Mouse (Mus musculus) liver, adult 2 months (tissue): Measurements from ENCODE around the gene C1s1. TPM values are rescaled to one million over a fixed set of nuclear protein-coding genes. Genes with fewer than 3 reads are reported as not detected.
"Not testable (repeated sequence)": the region's sequence is repeated elsewhere in the genome, so short reads cannot be mapped to it uniquely, and the experiment has no call there.

ENCODE experiments used
- DNase-seq: peaks from one replicate; pipeline ENCODE4 v3.0.0-alpha.2; 2011; ENCODE audit warnings: low read depth, low spot score; ENCODE audit errors: extremely low read depth
- H3K27ac ChIP-seq: fragments of 200-500 bp; replicated peaks from 2 replicates; pipeline ENCODE4 v1.5.1; 2012; ENCODE audit warnings: low read depth, mild to moderate bottlenecking, control low read depth, inconsistent platforms, low read length; ENCODE audit not compliant: insufficient read depth
- H3K27me3 ChIP-seq: fragments of 200-500 bp; 2 replicates; pipeline ENCODE4 v1.6.1; 2012; ENCODE audit warnings: mild to moderate bottlenecking, moderate library complexity, low read length, inconsistent platforms; ENCODE audit not compliant: control insufficient read depth, insufficient read depth
- H3K36me3 ChIP-seq: fragments of 200-500 bp; 2 replicates; pipeline ENCODE4 v1.6.1; 2012; ENCODE audit warnings: low read length, inconsistent platforms; ENCODE audit not compliant: control insufficient read depth, insufficient read depth
- H3K4me1 ChIP-seq: fragments of 200-500 bp; 2 replicates; pipeline ENCODE4 v1.6.1; 2011; ENCODE audit warnings: low read length; ENCODE audit not compliant: control insufficient read depth, insufficient read depth
- H3K4me3 ChIP-seq: fragments of 200-500 bp; 2 replicates; pipeline ENCODE4 v1.5.1; 2011; ENCODE audit warnings: low read depth, mild to moderate bottlenecking, control low read depth, low read length, moderate library complexity; ENCODE audit not compliant: insufficient read depth
- H3K79me2 ChIP-seq: fragments of 200-500 bp; 2 replicates; pipeline ENCODE4 v1.6.1; 2012; ENCODE audit warnings: inconsistent platforms, mild to moderate bottlenecking, low read length, moderate library complexity; ENCODE audit not compliant: control insufficient read depth, insufficient read depth
- H3K9ac ChIP-seq: fragments of 200-500 bp; 2 replicates; pipeline ENCODE4 v1.6.1; 2012; ENCODE audit warnings: low read depth, mild to moderate bottlenecking, control low read depth, inconsistent platforms, low read length
- CTCF ChIP-seq: fragments of 200-500 bp; IDR thresholded peaks from 2 replicates; pipeline ENCODE4 v1.5.1; 2011; ENCODE audit warnings: low read depth, low read length, control low read depth
- POLR2A ChIP-seq: fragments of 200-500 bp; IDR thresholded peaks from 2 replicates; pipeline ENCODE4 v1.6.1; 2011; ENCODE audit warnings: low read length, control low read depth; ENCODE audit not compliant: insufficient read depth; ENCODE audit errors: extremely low read depth
- WGBS: fragments of 180-500 bp; shearing (Covaris S2); methylation state at CpG from one replicate; pipeline ENCODE4 v1.1.7; 2018; 5-methylcytosine and 5-hydroxymethylcytosine counted together
- polyA plus RNA-seq: library from polyadenylated mRNA; depleted of rRNA; stranded (reverse); fragments of >200 nt; gene quantifications from 2 replicates; pipeline ENCODE4 v1.2.3, GENCODE M21; 2012
- total RNA-seq: library from RNA; depleted of rRNA; stranded (reverse); fragments of >200 nt; gene quantifications from 2 replicates; pipeline ENCODE4 v1.2.3, GENCODE M21; 2014

C1s1 gene
- total and polyA plus RNA-seq, 2 experiments = 206 to 554 TPM

GRCm38 (mm10) chr6:124570026-124570425, 27.9 kb upstream of the C1s1 start, which contains the start of gene C1rb:
TSS of gene C1rb (plus strand) at chr6:124570294.
- H3K4me1 ChIP-seq = peaks cover under 1% of the 10 kb centered on the region; the same call in 1 of the 2 replicates
- peak; percentile 39 for DNase-seq
- TF ChIP-seq POLR2A (no peak), CTCF (peak; percentile 69; the same call in 1 of the 2 replicates)
- no peak within 1 kb of the TSS for H3K9ac ChIP-seq
- WGBS = under 1% methylated on average over 8 of the region's 8 CpGs
- H3K27ac ChIP-seq = no peak within 1 kb of the TSS
- no peaks in the 10 kb centered on the region for H3K36me3 ChIP-seq
- no peaks in the 10 kb centered on the region for H3K79me2 ChIP-seq
- no peak within 1 kb of the TSS for H3K4me3 ChIP-seq
- no peaks in the 10 kb centered on the region for H3K27me3 ChIP-seq

GRCm38 (mm10) chr6:124561611-124562010, 19.5 kb upstream of the C1s1 start:
- peak; percentile 75 for DNase-seq
- H3K79me2 ChIP-seq, H3K9ac ChIP-seq, H3K36me3 ChIP-seq, H3K27ac ChIP-seq, H3K27me3 ChIP-seq, H3K4me1 ChIP-seq, H3K4me3 ChIP-seq: not testable (repeated sequence)
- WGBS = 49% methylated on average over 2 of the region's 2 CpGs

GRCm38 (mm10) chr6:124561156-124561555, 19.0 kb upstream of the C1s1 start:
- H3K27me3 ChIP-seq, H3K27ac ChIP-seq, H3K9ac ChIP-seq, H3K36me3 ChIP-seq, DNase-seq, H3K79me2 ChIP-seq, H3K4me3 ChIP-seq, H3K4me1 ChIP-seq: not testable (repeated sequence)
- WGBS = 90% methylated on average over 4 of the region's 4 CpGs

- H3K27me3 ChIP-seq, H3K4me1 ChIP-seq, H3K79me2 ChIP-seq, DNase-seq, H3K4me3 ChIP-seq, H3K9ac ChIP-seq, H3K36me3 ChIP-seq, H3K27ac ChIP-seq: not testable (repeated sequence)
- 76% methylated on average over 2 of the region's 2 CpGs for WGBS
Measured at GRCm38 (mm10) chr6:124555956-124556355, 13.8 kb upstream of the C1s1 start.

GRCm38 (mm10) chr6:124552766-124553165, 10.6 kb upstream of the C1s1 start:
- TF ChIP-seq CTCF = no peak
- TF ChIP-seq POLR2A = no peak
- Histone ChIP-seq H3K4me1 (no peaks in the 10 kb centered on the region), H3K27me3 (no peaks in the 10 kb centered on the region), H3K4me3 (no peak overlapping the region), H3K36me3 (no peaks in the 10 kb centered on the region), H3K27ac (no peak overlapping the region), H3K9ac (no peak overlapping the region), H3K79me2 (no peaks in the 10 kb centered on the region)
- 74% methylated on average over 22 of the region's 22 CpGs for WGBS
- no peak for DNase-seq

GRCm38 (mm10) chr6:124549023-124549550, 6.9 kb upstream of the C1s1 start:
- Histone ChIP-seq H3K36me3 (no peaks in the 10 kb centered on the region), H3K4me3 (no peak overlapping the region), H3K9ac (no peak overlapping the region), H3K27me3 (no peaks in the 10 kb centered on the region), H3K4me1 (no peaks in the 10 kb centered on the region), H3K79me2 (no peaks in the 10 kb centered on the region), H3K27ac (no peak overlapping the region)
- WGBS = 93% methylated on average over 3 of the region's 3 CpGs
- TF ChIP-seq CTCF (no peak), POLR2A (no peak)
- no peak for DNase-seq

GRCm38 (mm10) chr6:124547979-124548378, 5.8 kb upstream of the C1s1 start:
- H3K4me3 ChIP-seq, H3K4me1 ChIP-seq, H3K27me3 ChIP-seq, DNase-seq, H3K79me2 ChIP-seq, H3K36me3 ChIP-seq, H3K9ac ChIP-seq, H3K27ac ChIP-seq: not testable (repeated sequence)
- WGBS = 78% methylated on average over 3 of the region's 3 CpGs
